Mouse (Mus musculus): ENCODE measurements around the gene Serpina16. TPM values are rescaled to one million over a fixed set of nuclear protein-coding genes. Genes with fewer than 3 reads are reported as not detected.
"Not testable (repeated sequence)": the region's sequence is repeated elsewhere in the genome, so short reads cannot be mapped to it uniquely, and the experiment has no call there.

Gene Serpina16
- total RNA-seq, 1 experiment from 2014 or later: not detected

GRCm38 (mm10) chr12:103665286-103665685 is 10.7 kb downstream of the Serpina16 start:
- ATAC-seq (replicated peaks in 1 of 2; ENCODE audit: insufficient read depth in 1 of 2, low FRiP score in 2 of 2, low TSS enrichment in 1 of 2, low read depth in 1 of 2, poor library complexity in 2 of 2, severe bottlenecking in 2 of 2): no peak

DNA sequence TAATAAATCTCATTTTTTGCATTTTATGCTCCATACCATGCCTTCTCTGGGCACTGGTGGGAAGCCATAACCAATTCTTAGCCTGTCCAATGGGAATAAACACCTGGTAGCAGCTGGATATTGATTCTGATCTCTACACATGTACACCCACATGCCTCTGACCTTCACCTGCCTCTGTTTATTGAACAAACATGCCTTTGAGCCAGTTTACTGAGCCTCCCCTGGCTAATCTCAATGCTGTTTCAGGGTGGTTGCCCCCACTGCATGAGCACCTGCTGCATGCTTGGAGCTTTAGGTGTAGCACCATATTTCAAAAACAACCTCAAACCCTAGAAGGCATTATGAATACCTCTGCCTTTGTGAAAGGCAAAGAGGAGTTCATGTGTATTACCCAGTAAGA is 13.9 kb downstream of the Serpina16 start:
- ATAC-seq (replicated peaks in 1 of 2; ENCODE audit: insufficient read depth in 1 of 2, low FRiP score in 2 of 2, low TSS enrichment in 1 of 2, low read depth in 1 of 2, poor library complexity in 2 of 2, severe bottlenecking in 2 of 2): not testable (repeated sequence)

GRCm38 (mm10) chr12:103660076-103660475 is 15.9 kb downstream of the Serpina16 start:
- no peak for ATAC-seq (replicated peaks in 1 of 2; ENCODE audit: insufficient read depth in 1 of 2, low FRiP score in 2 of 2, low TSS enrichment in 1 of 2, low read depth in 1 of 2, poor library complexity in 2 of 2, severe bottlenecking in 2 of 2)

DNA sequence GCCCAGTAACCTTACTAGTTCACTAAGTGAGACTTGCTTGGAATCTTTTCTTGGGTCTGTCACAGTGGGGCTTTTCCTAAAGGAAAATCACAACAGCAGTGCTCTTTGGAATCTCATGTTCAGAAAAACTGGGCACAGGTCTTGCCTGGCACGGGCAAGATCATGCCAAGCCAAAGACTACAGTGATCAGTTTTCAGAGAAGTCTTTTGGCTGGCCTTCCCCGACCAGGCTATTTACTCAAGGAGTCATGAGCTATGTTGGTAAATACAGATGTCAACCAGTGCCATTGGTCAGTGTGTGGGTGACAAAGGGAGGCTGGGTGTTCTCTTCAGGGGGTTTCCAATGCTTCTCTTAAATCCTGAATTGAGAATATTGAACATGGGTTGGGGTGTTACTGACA is 16.8 kb downstream of the Serpina16 start:
- no peak for ATAC-seq (replicated peaks in 1 of 2; ENCODE audit: insufficient read depth in 1 of 2, low FRiP score in 2 of 2, low TSS enrichment in 1 of 2, low read depth in 1 of 2, poor library complexity in 2 of 2, severe bottlenecking in 2 of 2)

GRCm38 (mm10) chr12:103657991-103658390 is 17.9 kb downstream of the Serpina16 start:
- ATAC-seq (replicated peaks in 1 of 2; ENCODE audit: insufficient read depth in 1 of 2, low FRiP score in 2 of 2, low TSS enrichment in 1 of 2, low read depth in 1 of 2, poor library complexity in 2 of 2, severe bottlenecking in 2 of 2): no peak

DNA sequence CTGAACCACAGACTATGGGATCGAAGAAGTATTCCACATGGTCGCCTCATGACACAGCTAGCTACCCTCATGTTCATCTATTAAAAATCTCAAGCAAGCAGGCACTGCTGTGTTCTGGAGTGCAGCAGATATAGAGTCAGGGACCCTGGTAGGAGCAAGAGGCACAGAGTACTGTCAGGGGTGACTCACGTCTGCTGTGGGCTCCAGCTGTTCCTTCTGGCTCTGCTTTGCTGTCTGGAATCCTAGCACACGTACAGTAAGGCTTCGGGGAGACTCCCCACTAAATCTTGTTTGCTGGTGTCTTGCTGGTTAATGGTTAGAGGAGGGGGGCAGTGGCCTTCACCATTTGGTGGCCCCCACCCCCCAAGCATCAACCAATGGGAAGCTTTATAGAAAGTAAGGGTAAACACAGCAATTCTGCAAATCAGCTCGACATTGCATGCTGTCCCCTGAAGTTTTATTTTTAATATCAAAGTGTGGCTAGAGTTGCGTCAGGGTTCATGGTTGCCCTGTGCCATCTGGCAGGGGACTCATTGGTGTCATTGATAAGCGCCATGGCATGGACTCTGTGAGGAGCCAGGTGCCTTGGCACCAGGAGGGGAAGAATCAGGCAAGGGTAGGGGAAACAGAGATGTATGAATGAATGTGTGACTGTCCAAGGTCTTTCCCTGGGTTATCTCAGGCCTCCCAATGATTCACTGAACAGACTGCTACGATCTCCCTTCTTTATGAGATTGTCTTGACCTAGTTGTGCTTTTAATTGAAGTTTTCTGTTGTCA is 18.9 kb downstream of the Serpina16 start, which contains the start of gene Serpina6:
Gene Serpina6, minus strand, starts transcription at position 365 of the 779 bp plus-strand sequence.
- no peak for ATAC-seq (replicated peaks in 1 of 2; ENCODE audit: insufficient read depth in 1 of 2, low FRiP score in 2 of 2, low TSS enrichment in 1 of 2, low read depth in 1 of 2, poor library complexity in 2 of 2, severe bottlenecking in 2 of 2)

DNA sequence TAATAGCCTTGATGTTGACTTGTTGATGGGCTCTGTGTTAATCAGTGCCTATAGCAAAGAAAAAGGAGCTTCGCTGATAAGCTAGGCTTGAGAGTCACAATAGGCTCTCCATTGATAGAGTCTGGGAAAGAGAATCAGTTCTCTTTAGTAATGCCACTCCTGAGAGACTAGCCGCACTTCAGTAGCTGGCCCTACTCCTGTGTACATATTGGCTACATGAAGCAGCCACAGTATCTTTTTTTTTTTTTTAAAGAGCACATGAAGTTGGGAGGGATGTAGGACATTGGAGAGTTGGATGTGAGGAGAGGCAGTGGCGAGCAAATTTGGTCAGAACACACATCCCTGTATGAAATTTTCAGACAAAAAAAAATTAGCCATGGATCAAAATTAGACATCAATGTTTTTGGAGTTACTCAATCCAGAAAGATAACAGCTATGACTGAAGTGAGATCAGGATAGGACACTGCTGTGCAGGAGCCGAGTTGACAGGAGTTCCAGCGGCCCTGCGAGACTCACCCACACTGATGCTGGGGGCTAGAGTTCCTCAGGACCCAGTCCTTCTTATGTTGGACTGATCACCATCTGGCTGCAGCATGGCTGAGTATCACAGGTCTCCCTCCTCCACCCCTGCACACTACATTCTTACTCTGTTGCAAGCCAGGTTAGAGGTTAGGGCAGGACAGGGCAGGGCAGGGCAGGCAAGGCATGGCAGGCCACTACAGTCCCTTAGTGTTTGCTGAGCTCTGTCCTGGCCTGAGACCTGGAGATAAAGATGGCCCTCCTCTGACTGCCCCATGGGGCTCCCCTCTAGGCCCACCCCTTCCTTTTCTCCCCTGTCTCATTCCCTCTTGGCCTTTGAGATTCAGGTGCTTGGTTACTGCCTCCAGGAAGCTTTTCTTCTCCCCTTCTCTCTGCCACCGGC is 20.6 kb downstream of the Serpina16 start:
- no peak for ATAC-seq (replicated peaks in 1 of 2; ENCODE audit: insufficient read depth in 1 of 2, low FRiP score in 2 of 2, low TSS enrichment in 1 of 2, low read depth in 1 of 2, poor library complexity in 2 of 2, severe bottlenecking in 2 of 2)

DNA sequence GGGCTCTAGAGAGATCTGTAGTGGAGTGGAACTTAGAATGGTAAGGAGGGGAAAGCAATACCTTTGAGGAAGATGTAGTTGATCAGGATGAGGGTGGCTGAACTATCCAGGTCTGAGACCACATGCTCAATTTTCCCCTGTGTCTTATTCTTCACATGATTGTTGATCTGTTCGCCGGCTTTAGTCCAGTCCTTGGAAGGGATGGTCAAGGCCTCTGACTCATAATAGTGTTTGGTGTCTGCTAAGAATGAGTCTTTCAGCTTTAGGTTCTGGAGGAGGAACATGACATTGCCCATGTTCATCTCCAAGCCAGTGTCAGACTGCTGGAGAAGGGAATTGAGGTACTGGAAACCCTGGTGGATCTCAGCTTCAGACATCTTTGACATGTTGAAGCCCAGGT is 22.1 kb downstream of the Serpina16 start:
- no peak for ATAC-seq (replicated peaks in 1 of 2; ENCODE audit: insufficient read depth in 1 of 2, low FRiP score in 2 of 2, low TSS enrichment in 1 of 2, low read depth in 1 of 2, poor library complexity in 2 of 2, severe bottlenecking in 2 of 2)

- ATAC-seq (replicated peaks in 1 of 2; ENCODE audit: insufficient read depth in 1 of 2, low FRiP score in 2 of 2, low TSS enrichment in 1 of 2, low read depth in 1 of 2, poor library complexity in 2 of 2, severe bottlenecking in 2 of 2): no peak
Measured at GRCm38 (mm10) chr12:103646314-103646713, 29.6 kb downstream of the Serpina16 start.

GRCm38 (mm10) chr12:103644601-103645000 is 31.3 kb downstream of the Serpina16 start:
- ATAC-seq (replicated peaks in 1 of 2; ENCODE audit: insufficient read depth in 1 of 2, low FRiP score in 2 of 2, low TSS enrichment in 1 of 2, low read depth in 1 of 2, poor library complexity in 2 of 2, severe bottlenecking in 2 of 2): no peak

GRCm38 (mm10) chr12:103643818-103644217 is 32.1 kb downstream of the Serpina16 start:
- no peak for ATAC-seq (replicated peaks in 1 of 2; ENCODE audit: insufficient read depth in 1 of 2, low FRiP score in 2 of 2, low TSS enrichment in 1 of 2, low read depth in 1 of 2, poor library complexity in 2 of 2, severe bottlenecking in 2 of 2)

DNA sequence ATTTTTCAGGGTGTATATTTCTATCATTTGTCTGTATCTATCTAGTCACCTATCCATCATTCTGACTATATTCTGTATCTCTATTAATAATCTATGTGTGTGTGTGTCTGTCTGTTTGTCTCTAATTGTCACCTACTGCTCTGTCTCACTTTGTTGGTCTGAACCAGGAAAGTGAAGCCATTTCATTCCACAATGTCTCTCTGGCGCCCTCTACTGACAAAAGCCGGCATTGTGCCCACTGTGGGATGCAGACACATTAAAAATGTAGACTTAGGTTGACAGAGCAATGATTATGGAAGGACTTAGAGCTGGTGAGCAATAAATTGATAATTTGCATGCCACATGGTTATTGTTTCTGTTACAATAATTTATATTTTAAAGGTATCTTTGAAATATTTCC is 32.6 kb downstream of the Serpina16 start:
- ATAC-seq (replicated peaks in 1 of 2; ENCODE audit: insufficient read depth in 1 of 2, low FRiP score in 2 of 2, low TSS enrichment in 1 of 2, low read depth in 1 of 2, poor library complexity in 2 of 2, severe bottlenecking in 2 of 2): peak; percentile 58 to 76; a peak in 2 of 4 replicates

DNA sequence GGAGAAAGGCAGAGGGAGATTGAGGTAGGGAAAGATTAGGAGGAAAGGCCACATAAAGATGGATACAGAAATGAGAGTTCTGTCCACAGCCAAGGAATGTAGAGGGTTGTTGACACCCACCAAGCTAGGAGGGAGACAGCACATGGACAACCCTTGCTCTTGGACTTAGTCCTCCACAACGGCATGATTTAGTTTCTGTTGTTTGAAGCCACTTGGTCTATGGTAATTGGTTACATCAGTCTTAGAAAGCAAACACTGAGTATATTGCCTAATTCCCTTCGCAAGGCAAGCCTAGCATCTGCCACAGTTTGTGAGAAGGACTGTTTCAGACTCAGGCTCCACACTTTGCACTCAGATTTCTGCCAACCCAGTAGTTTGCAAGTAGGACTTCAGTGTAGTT is 40.1 kb downstream of the Serpina16 start:
- ATAC-seq (replicated peaks in 1 of 2; ENCODE audit: insufficient read depth in 1 of 2, low FRiP score in 2 of 2, low TSS enrichment in 1 of 2, low read depth in 1 of 2, poor library complexity in 2 of 2, severe bottlenecking in 2 of 2): no peak

GRCm38 (mm10) chr12:103634430-103634829 is 41.5 kb downstream of the Serpina16 start:
- no peak for ATAC-seq (replicated peaks in 1 of 2; ENCODE audit: insufficient read depth in 1 of 2, low FRiP score in 2 of 2, low TSS enrichment in 1 of 2, low read depth in 1 of 2, poor library complexity in 2 of 2, severe bottlenecking in 2 of 2)

- no peak for ATAC-seq (replicated peaks in 1 of 2; ENCODE audit: insufficient read depth in 1 of 2, low FRiP score in 2 of 2, low TSS enrichment in 1 of 2, low read depth in 1 of 2, poor library complexity in 2 of 2, severe bottlenecking in 2 of 2)
Measured at GRCm38 (mm10) chr12:103631203-103631612, 44.7 kb downstream of the Serpina16 start, which contains the start of gene Serpina10. TSS of gene Serpina10 (minus strand) at chr12:103631444.
